Mouse (Mus musculus) liver, postnatal 0 days (tissue): ENCODE measurements at regions not wholly inside any gene's neighbourhood (a gene's known extent, or its start where the extent isn't known, plus 50 kb on each side); places are given as distances from the start of the nearest gene placed in this dataset.

Source experiments
- CTCF ChIP-seq: sonication (generic); IDR thresholded peaks from 2 replicates; pipeline ENCODE4 v1.5.1; 2016; ENCODE audit warnings: antibody characterized with exemption, low read depth
- EP300 ChIP-seq: IDR thresholded peaks from 2 replicates; pipeline ENCODE4 v1.6.1; 2016; ENCODE audit warnings: antibody characterized with exemption, low read depth, mild to moderate bottlenecking

GRCm38 (mm10) chr6:49656359-49657280 lies 165.9 kb upstream of the Npy start:
- TF ChIP-seq EP300 (no peak), CTCF (no peak)
